ENCODE assay signal across 9 mouse cellular contexts in the genomic region with DNA sequence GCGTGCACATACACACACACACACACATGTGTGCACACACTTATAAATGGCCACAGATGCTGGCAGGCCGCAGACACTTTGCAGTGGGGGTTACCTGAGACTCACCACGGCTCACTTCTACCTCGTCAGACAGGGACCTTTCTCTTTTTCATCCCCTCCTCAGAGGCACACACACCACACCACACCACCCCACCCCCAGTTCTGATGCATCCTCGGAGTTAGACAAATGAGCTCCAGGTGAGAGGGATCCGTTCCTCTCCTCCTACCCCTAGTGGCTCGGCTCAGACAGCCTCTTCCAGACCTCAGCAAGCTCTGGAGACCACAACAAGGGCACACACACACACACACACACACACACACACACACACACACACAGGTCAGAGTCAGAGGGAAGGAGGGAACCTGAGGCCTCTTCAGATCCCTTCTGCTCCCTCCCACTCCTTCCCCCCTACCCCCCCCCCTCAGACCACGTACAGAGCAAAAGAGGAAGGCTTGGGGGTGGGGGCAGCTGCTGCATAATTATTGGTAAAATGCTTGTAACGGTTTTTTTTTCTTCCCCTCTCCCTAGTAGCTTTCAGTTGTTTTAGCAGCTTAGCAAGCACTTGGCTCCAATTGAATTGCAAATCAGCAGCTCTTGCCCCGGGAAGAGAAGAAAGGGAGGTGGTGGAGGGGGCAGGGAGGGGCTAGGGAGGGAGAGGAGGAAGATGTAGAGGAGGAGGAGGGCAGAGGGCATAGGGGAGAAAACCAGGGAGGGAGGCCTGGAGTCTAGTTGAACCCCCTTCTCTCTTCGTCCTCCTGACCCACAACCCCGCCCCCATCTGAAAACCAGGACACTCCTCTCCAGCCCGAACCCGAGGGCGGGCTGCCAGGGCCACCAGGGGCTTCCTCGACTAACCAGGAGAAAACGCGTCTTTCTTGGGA. TPM values are rescaled to one million over a fixed set of nuclear protein-coding genes. Genes with fewer than 3 reads are reported as not detected.
DNase-seq lines count a peak whose midpoint lies in the region; ATAC-seq and TF ChIP-seq lines count a peak whose summit lies in the region.
"Had no signal": no experiment of that assay in that cellular context is flagged by ENCODE, and none has a peak within 500 bp of the region (broad histone marks: within the 10 kb centered on the region; RNA-seq: fewer than 3 reads in every experiment).

No protein-coding gene starts in this region.

- H3K27ac ChIP-seq in intestine, postnatal 0 days (ENCODE audit: low read depth, low read length), result no peak overlapping the region

- no peak for TF ChIP-seq CTCF in intestine, postnatal 0 days (IDR thresholded peaks at IDR 0.05; ENCODE audit: low read depth)

- ATAC-seq in intestine, postnatal 0 days, result no peak
- ATAC-seq in inflammation-experienced regulatory T-cells, adult 6 months, result no peak

- no peak overlapping the region for H3K9ac ChIP-seq in intestine, postnatal 0 days (ENCODE audit: low read depth, low read length)

- H3K4me2 ChIP-seq in intestine, postnatal 0 days (replicated peaks; ENCODE audit: low read depth), result 0 out of 2 replicates have a peak overlapping the region, but pooled peaks have one; percentile 13

- no peaks in the 10 kb centered on the region for H3K4me1 ChIP-seq in intestine, postnatal 0 days (replicated peaks; ENCODE audit: control insufficient read depth, insufficient read depth, low read length)

- H3K9me3 ChIP-seq in intestine, postnatal 0 days (ENCODE audit: control insufficient read depth), result no peaks in the 10 kb centered on the region

- H3K4me3 ChIP-seq in intestine, postnatal 0 days (ENCODE audit: low read depth, low read length), result no peak overlapping the region
- H3K4me3 ChIP-seq: erythroblast, embryonic 14.5 days had no signal

- 20% methylated on average over 18 of the region's 18 CpGs for WGBS in intestine, postnatal 0 days

- H3K36me3 ChIP-seq in intestine, postnatal 0 days (ENCODE audit: control insufficient read depth, insufficient read depth), result no peaks in the 10 kb centered on the region

- H3K27me3 ChIP-seq in intestine, postnatal 0 days (replicated peaks; ENCODE audit: control insufficient read depth, insufficient read depth, low read length), result 0 out of 2 replicates have a peak, but pooled peaks cover 18% of the 10 kb centered on the region

- DNase-seq in right cerebral cortex, adult 18-20 months, result peak; percentile 33
- DNase-seq in right cerebral cortex, adult 2 months (ENCODE audit: low spot score in 2 of 2), result no peak
- DNase-seq in embryo, embryonic 11 days, result peak; percentile 79
- DNase-seq in neural tube, embryonic 10.5 days (ENCODE audit: extremely low spot score, low spot score), result peak; percentile 73
- no peak for DNase-seq in spleen, postnatal 10 days (ENCODE audit: low spot score in 2 of 2)
- no peak for DNase-seq in left cerebral cortex, adult 11 months (ENCODE audit: low spot score)

RNA-seq across cellular contexts. Expression of gene Grm4, which starts 19.6 kb away (rescaled TPM):
- 0.47 TPM in 2 replicates for polyA plus RNA-seq in intestine, postnatal 0 days (2015; fragmentation: Nextera tagmentation; extraction: Ambion mirVana)
- under 1 TPM in 1 of 3 experiments, not detected in 2; 0.09 TPM for polyA plus RNA-seq in inflammation-experienced regulatory T-cells, adult 6 months (2017; shearing (Covaris generic))
- polyA plus RNA-seq: erythroblast, embryonic 14.5 days had no signal

RNA-seq across cellular contexts. Expression of gene Hmga1, which starts 54.7 kb away (rescaled TPM):
- polyA plus RNA-seq in intestine, postnatal 0 days (2015; fragmentation: Nextera tagmentation; extraction: Ambion mirVana), result 108 and 116 TPM in 2 replicates
- 10 to 100 TPM; 37.3 to 69.6 (median 41.9) TPM for polyA plus RNA-seq in inflammation-experienced regulatory T-cells, adult 6 months (2017; shearing (Covaris generic))

Comparison
In these comparisons a context has a peak if more than half of its experiments do, and no peak if none do; other contexts are left out.
1. DNase-seq: peak in right cerebral cortex, adult 18-20 months (single experiment), embryo, embryonic 11 days (single experiment) and neural tube, embryonic 10.5 days (single experiment); none in right cerebral cortex, adult 2 months (0 of 2), spleen, postnatal 10 days (0 of 2) and left cerebral cortex, adult 11 months (single experiment).